Mouse (Mus musculus) CH12.LX (cell line): ENCODE measurements around the gene Bdp1.

Source experiments
- CHD1 ChIP-seq: IDR thresholded peaks from 2 replicates; pipeline ENCODE4 v1.6.1; 2012; ENCODE audit warnings: low read depth, low read length, improper control_type of control experiment, inconsistent platforms
- CTCF ChIP-seq, 2 experiments: IDR thresholded peaks in 1 of 2; conservative IDR thresholded peaks in 1 of 2; 2 replicates each; pipeline ENCODE4 v1.5.1; 2011 to 2012; ENCODE audit warnings: low read depth in 2 of 2, low read length in 2 of 2, improper control_type of control experiment in 1 of 2, inconsistent platforms in 1 of 2, mild to moderate bottlenecking in 1 of 2, moderate library complexity in 1 of 2
- EP300 ChIP-seq: IDR thresholded peaks from 2 replicates; pipeline ENCODE4 v1.6.1; 2011; ENCODE audit warnings: low read length, improper control_type of control experiment
- IRF4 ChIP-seq: IDR thresholded peaks from 2 replicates; pipeline ENCODE4 v1.6.1; 2014; ENCODE audit warnings: low read depth, mild to moderate bottlenecking, inconsistent platforms, low read length, improper control_type of control experiment
- POLR2AphosphoS2 ChIP-seq: IDR thresholded peaks from 2 replicates; pipeline ENCODE4 v1.6.1; 2011; ENCODE audit warnings: low read depth, low read length, improper control_type of control experiment
- RCOR1 ChIP-seq: conservative IDR thresholded peaks from 2 replicates; pipeline ENCODE4 v1.6.1; 2012; ENCODE audit warnings: low read depth, mild to moderate bottlenecking, inconsistent platforms, low read length, improper control_type of control experiment
- USF2 ChIP-seq: conservative IDR thresholded peaks from 2 replicates; pipeline ENCODE4 v1.6.1; 2011; ENCODE audit warnings: low read depth, low read length, improper control_type of control experiment
- ZMIZ1 ChIP-seq: IDR thresholded peaks from 2 replicates; pipeline ENCODE4 v1.6.1; 2012; ENCODE audit warnings: low read depth, mild to moderate bottlenecking, inconsistent platforms, low read length, improper control_type of control experiment

DNA sequence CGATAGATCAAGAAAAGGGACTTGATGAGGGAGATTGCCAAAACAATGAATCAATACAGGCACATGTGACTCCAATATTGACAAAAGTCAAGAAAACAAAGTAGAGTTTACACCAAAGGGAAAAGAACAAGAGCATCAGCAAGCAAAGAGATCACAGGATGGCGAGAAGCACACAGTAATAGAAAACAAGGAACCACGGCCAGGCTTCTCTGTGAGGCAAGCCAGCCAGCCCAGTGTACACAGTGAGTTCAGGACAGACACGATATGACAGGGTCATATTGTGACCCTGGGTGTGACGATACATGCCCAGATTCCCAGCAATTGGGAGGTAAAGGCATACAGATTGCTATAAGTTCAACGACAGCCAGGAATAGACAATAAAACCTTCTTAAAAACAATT, 77.9 kb downstream of the Bdp1 start:
- no peak for TF ChIP-seq CTCF (conservative IDR thresholded peaks at IDR 0.05 in 1 of 2, IDR thresholded peaks at IDR 0.05 in 1 of 2; ENCODE audit: low read depth in 2 of 2, low read length in 2 of 2)
- TF ChIP-seq USF2, result no peak
- TF ChIP-seq RCOR1, result no peak
- no peak for TF ChIP-seq POLR2AphosphoS2
- no peak for TF ChIP-seq EP300
- TF ChIP-seq CHD1, result no peak
- no peak for TF ChIP-seq IRF4
- TF ChIP-seq ZMIZ1, result no peak
